Mouse (Mus musculus) liver, embryonic 14.5 days (tissue): ENCODE measurements around the gene Galns. TPM values are rescaled to one million over a fixed set of nuclear protein-coding genes. Genes with fewer than 3 reads are reported as not detected.

Source experiments
- ATAC-seq: fragments of 200-750 bp; cut with Nextera tagmentation; 2 replicates; pipeline ENCODE4 v1.8.0; 2017; ENCODE audit warnings: moderate number of reproducible peaks, mild to moderate bottlenecking, moderate library complexity; ENCODE audit not compliant: insufficient read depth
- DNase-seq, 3 experiments: peaks; one replicate each; pipeline ENCODE4 v3.0.0-alpha.2; 2012 to 2013; ENCODE audit warnings: low read depth in 3 of 3, low spot score in 3 of 3
- H3K27ac ChIP-seq: fragments of 300-500 bp; sonication (generic); 2 replicates; pipeline ENCODE4 v1.5.1; 2014; ENCODE audit warnings: moderate library complexity, mild to moderate bottlenecking, control low read depth, inconsistent platforms
- H3K27me3 ChIP-seq: fragments of 300-500 bp; sonication (generic); 2 replicates; pipeline ENCODE4 v1.6.1; 2014; ENCODE audit warnings: mild to moderate bottlenecking, low read length, moderate library complexity; ENCODE audit not compliant: control insufficient read depth, insufficient read depth
- H3K36me3 ChIP-seq: fragments of 300-500 bp; sonication (generic); replicated peaks from 2 replicates; pipeline ENCODE4 v1.6.1; 2014; ENCODE audit warnings: low read depth; ENCODE audit not compliant: control insufficient read depth, insufficient read depth
- H3K4me1 ChIP-seq, 2 experiments: fragments of 200-500 bp in 1 of 2; fragments of 300-500 bp in 1 of 2; sonication (generic) in 1 of 2; replicated peaks; 2 replicates each; pipeline ENCODE4 v1.6.1; 2012 to 2014; ENCODE audit warnings: antibody characterized with exemption in 1 of 2, inconsistent platforms in 1 of 2, low read length in 1 of 2; ENCODE audit not compliant: control insufficient read depth in 2 of 2, insufficient read depth in 2 of 2
- H3K4me2 ChIP-seq: fragments of 300-500 bp; sonication (generic); 2 replicates; pipeline ENCODE4 v1.6.1; 2014; ENCODE audit warnings: low read depth, mild to moderate bottlenecking, control low read depth, moderate library complexity
- H3K4me3 ChIP-seq, 2 experiments: fragments of 200-500 bp in 1 of 2; fragments of 300-500 bp in 1 of 2; sonication (generic) in 1 of 2; 2 replicates each; pipeline ENCODE4 v1.5.1; 2012 to 2014; ENCODE audit warnings: low read depth in 2 of 2, low read length in 2 of 2, mild to moderate bottlenecking in 2 of 2, control low read depth in 1 of 2, inconsistent platforms in 1 of 2, moderate library complexity in 1 of 2; ENCODE audit not compliant: insufficient read depth in 1 of 2
- H3K9ac ChIP-seq: fragments of 300-500 bp; sonication (generic); replicated peaks from 2 replicates; pipeline ENCODE4 v1.6.1; 2014; ENCODE audit warnings: mild to moderate bottlenecking, control low read depth, moderate library complexity
- H3K9me3 ChIP-seq: fragments of 300-500 bp; sonication (generic); 2 replicates; pipeline ENCODE4 v1.6.1; 2016; ENCODE audit warnings: low read length, mixed read lengths; ENCODE audit not compliant: control insufficient read depth
- CTCF ChIP-seq: IDR thresholded peaks from 2 replicates; pipeline ENCODE4 v1.5.1; 2016; ENCODE audit warnings: antibody characterized with exemption, low read depth, control low read depth
- EP300 ChIP-seq: IDR thresholded peaks from 2 replicates; pipeline ENCODE4 v1.6.1; 2016; ENCODE audit warnings: antibody characterized with exemption, low read depth
- WGBS: fragments of 180-500 bp; shearing (Covaris S2); extraction: QIAGEN DNeasy Blood & Tissue Kit; methylation state at CpG from one replicate; pipeline ENCODE4 v1.1.7; 2014; ENCODE audit not compliant: insufficient replicate concordance; 5-methylcytosine and 5-hydroxymethylcytosine counted together
- polyA plus RNA-seq, 2 experiments: library from polyadenylated mRNA; depleted of rRNA in 1 of 2; stranded (reverse) in 1 of 2; unstranded in 1 of 2; fragments of >200 nt; fragmentation: Nextera tagmentation in 1 of 2; extraction: Ambion mirVana in 1 of 2; gene quantifications; 2 replicates each; pipeline versions ENCODE4 v1.2.1 to v1.2.3; 2012 to 2014

Galns gene
- polyA plus RNA-seq (2012; rRNA removed) (4.3 and 4.6 TPM in 2 replicates), polyA plus RNA-seq (2014; fragmentation: Nextera tagmentation; extraction: Ambion mirVana) (3.8 and 4.7 TPM in 2 replicates)

GRCm38 (mm10) chr8:122611295-122612133, at the start of gene Galns, which contains the start of gene Trappc2l:
Gene Galns, minus strand, starts transcription at chr8:122611463.
Gene Trappc2l, plus strand, starts transcription at chr8:122611640.
- peak within 1 kb of the TSS; percentile 66 to 78 for H3K4me3 ChIP-seq
- H3K9me3 ChIP-seq, result no peaks in the 10 kb centered on the region
- peak within 1 kb of the TSS; percentile 57 for H3K27ac ChIP-seq
- TF ChIP-seq CTCF (peak; percentile 76), EP300 (no peak)
- no peaks in the 10 kb centered on the region for H3K36me3 ChIP-seq
- DNase-seq, result peak; percentile 94 to 95 (median 94)
- ATAC-seq, result peak; percentile 94
- no peaks in the 10 kb centered on the region for H3K27me3 ChIP-seq
- under 1% methylated on average over 57 of the region's 57 CpGs for WGBS
- H3K9ac ChIP-seq, result peak within 1 kb of the TSS; percentile 82
- peaks cover 7 to 13% of the 10 kb centered on the region in 2 experiments for H3K4me1 ChIP-seq
- peak within 1 kb of the TSS; percentile 88 for H3K4me2 ChIP-seq

- Histone ChIP-seq H3K27ac (no peak overlapping the region), H3K4me1 (peaks cover 0 to 3% of the 10 kb centered on the region in 2 experiments; a peak in 2 of 4 replicates), H3K4me2 (no peak overlapping the region), H3K27me3 (no peaks in the 10 kb centered on the region), H3K9ac (no peak overlapping the region), H3K9me3 (no peaks in the 10 kb centered on the region), H3K36me3 (no peaks in the 10 kb centered on the region), H3K4me3 (no peak overlapping the region)
- TF ChIP-seq CTCF (peak; percentile 93), EP300 (no peak)
- 39% methylated on average over 2 of the region's 2 CpGs for WGBS
- ATAC-seq (no peak), DNase-seq (no peak)
Observed at GRCm38 (mm10) chr8:122660022-122660421, 48.8 kb upstream of the Galns start.

- H3K27me3 ChIP-seq, result no peaks in the 10 kb centered on the region
- no peak overlapping the region for H3K4me3 ChIP-seq
Observed at GRCm38 (mm10) chr8:122658807-122659160, 47.5 kb upstream of the Galns start.

GRCm38 (mm10) chr8:122658149-122658806, 47.0 kb upstream of the Galns start:
- WGBS, result 76% methylated on average over 10 of the region's 10 CpGs
- Histone ChIP-seq H3K27me3 (no peaks in the 10 kb centered on the region), H3K9ac (no peak overlapping the region), H3K4me1 (no peaks in the 10 kb centered on the region), H3K9me3 (no peaks in the 10 kb centered on the region), H3K27ac (no peak overlapping the region), H3K36me3 (no peaks in the 10 kb centered on the region), H3K4me3 (no peak overlapping the region), H3K4me2 (no peak overlapping the region)
- TF ChIP-seq CTCF (no peak), EP300 (no peak)
- DNase-seq, result no peak
- ATAC-seq, result no peak

More at GRCm38 (mm10) chr8:122658807-122659160, 47.5 kb upstream of the Galns start:
- Histone ChIP-seq H3K9me3 (no peaks in the 10 kb centered on the region), H3K9ac (no peak overlapping the region), H3K36me3 (no peaks in the 10 kb centered on the region), H3K4me2 (no peak overlapping the region), H3K4me1 (no peaks in the 10 kb centered on the region), H3K27ac (no peak overlapping the region)
- WGBS, result 84% methylated on average over 9 of the region's 9 CpGs
- no peak for ATAC-seq
- no peak for DNase-seq
- TF ChIP-seq CTCF, result no peak
- no peak for TF ChIP-seq EP300
